In the genomic region with DNA sequence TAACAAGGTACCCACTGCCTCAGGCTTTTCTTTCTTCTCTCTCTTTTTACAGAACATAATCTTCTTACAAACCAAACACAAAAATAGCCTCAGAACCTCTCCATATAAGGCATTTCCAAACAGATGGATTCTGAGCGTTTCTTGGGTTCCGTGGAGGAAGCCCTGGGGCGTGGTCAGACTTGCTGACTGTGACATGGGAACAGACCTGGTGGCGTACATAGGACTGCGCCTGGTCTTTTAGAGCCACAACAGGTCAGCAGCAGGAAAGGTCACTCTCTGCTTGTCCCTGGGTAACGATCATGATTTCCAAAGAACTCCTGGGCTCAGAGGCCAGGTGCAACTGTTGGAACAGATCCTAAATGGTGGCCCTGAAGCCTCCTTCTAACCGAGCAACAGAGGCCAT, we compare ENCODE assay signal across 12 mouse cellular contexts. TPM values are rescaled to one million over a fixed set of nuclear protein-coding genes. Genes with fewer than 3 reads are reported as not detected.
DNase-seq lines count a peak whose midpoint lies in the region; ATAC-seq and TF ChIP-seq lines count a peak whose summit lies in the region.
"Had no signal": no experiment of that assay in that cellular context is flagged by ENCODE, and none has a peak within 500 bp of the region (broad histone marks: within the 10 kb centered on the region; RNA-seq: fewer than 3 reads in every experiment).

No protein-coding gene starts in this region.

- H3K27me3 ChIP-seq in hindbrain, embryonic 12.5 days: no peaks in the 10 kb centered on the region
- no peaks in the 10 kb centered on the region for H3K27me3 ChIP-seq in hindbrain, postnatal 0 days (ENCODE audit: insufficient read depth, low read length)

- no peak overlapping the region for H3K9ac ChIP-seq in hindbrain, embryonic 12.5 days
- no peak overlapping the region for H3K9ac ChIP-seq in hindbrain, postnatal 0 days (replicated peaks; ENCODE audit: low read length)
- H3K9ac ChIP-seq: liver, postnatal 0 days had no signal

- no peak overlapping the region for H3K4me3 ChIP-seq in hindbrain, embryonic 12.5 days
- no peak overlapping the region for H3K4me3 ChIP-seq in hindbrain, postnatal 0 days (ENCODE audit: low read length)
- H3K4me3 ChIP-seq: erythroblast, embryonic 14.5 days had no signal

- peak overlapping the region; percentile 45; the same call in 1 of the 2 replicates for H3K27ac ChIP-seq in hindbrain, embryonic 12.5 days
- H3K27ac ChIP-seq in hindbrain, postnatal 0 days: no peak overlapping the region

- DNase-seq in cerebellum, postnatal 4 days (ENCODE audit: low spot score in 2 of 2): no peak
- DNase-seq in hindbrain, postnatal 0 days (ENCODE audit: low spot score): no peak
- DNase-seq in right cerebral cortex, postnatal 36 days (ENCODE audit: low spot score in 2 of 2): peak; percentile 40 to 53
- no peak for DNase-seq in right cerebral cortex, postnatal 4 days
- no peak for DNase-seq in adrenal gland, postnatal 14 days
- no peak for DNase-seq in layer of hippocampus, postnatal 14 days (ENCODE audit: low spot score in 2 of 2)
- DNase-seq: kidney, postnatal 25 days; liver, postnatal 0 days had no signal

- H3K4me1 ChIP-seq in hindbrain, embryonic 12.5 days: peaks cover 48% of the 10 kb centered on the region
- H3K4me1 ChIP-seq in hindbrain, postnatal 0 days (ENCODE audit: insufficient read depth, low read length): peaks cover 10% of the 10 kb centered on the region

- WGBS in hindbrain, embryonic 12.5 days: 83% methylated on average over 7 of the region's 7 CpGs
- 55% methylated on average over 7 of the region's 7 CpGs for WGBS in hindbrain, postnatal 0 days

- no peaks in the 10 kb centered on the region for H3K9me3 ChIP-seq in hindbrain, embryonic 12.5 days (replicated peaks)
- H3K9me3 ChIP-seq in hindbrain, postnatal 0 days (ENCODE audit: low read length): no peaks in the 10 kb centered on the region

- H3K4me2 ChIP-seq in hindbrain, embryonic 12.5 days (replicated peaks): no peak overlapping the region
- no peak overlapping the region for H3K4me2 ChIP-seq in hindbrain, postnatal 0 days (ENCODE audit: low read depth, low read length)

- TF ChIP-seq CTCF in hindbrain, postnatal 0 days (IDR thresholded peaks at IDR 0.05; ENCODE audit: low read depth): no peak

- H3K36me3 ChIP-seq in hindbrain, embryonic 12.5 days: peaks cover 30% of the 10 kb centered on the region; the same call in 1 of the 2 replicates
- no peaks in the 10 kb centered on the region for H3K36me3 ChIP-seq in hindbrain, postnatal 0 days (ENCODE audit: insufficient read depth, low read length)

- peak; percentile 58 for ATAC-seq in cerebellum, adult (ENCODE audit: insufficient number of reproducible peaks, low FRiP score, low TSS enrichment)
- ATAC-seq in hindbrain, embryonic 12.5 days (ENCODE audit: low FRiP score): no peak
- ATAC-seq in hindbrain, postnatal 0 days: no peak
- ATAC-seq: inflammation-experienced regulatory T-cells, adult 6 months; liver, postnatal 0 days had no signal

RNA-seq across cellular contexts. Expression of gene Map1b, which starts 31.0 kb away (rescaled TPM):
- polyA plus RNA-seq in hindbrain, embryonic 12.5 days (2016; fragmentation: Nextera tagmentation; extraction: Ambion mirVana): 1,280 and 1,328 TPM in 2 replicates
- 690 and 787 TPM in 2 replicates for total RNA-seq in hindbrain, postnatal 0 days (2014; rRNA removed)
- 1,844 and 1,981 TPM in 2 replicates for polyA plus RNA-seq in hindbrain, postnatal 0 days (2015; fragmentation: Nextera tagmentation; extraction: Ambion mirVana)
- total RNA-seq in adrenal gland, postnatal 14 days (2021): 81.3 and 83.2 TPM in 2 replicates
- 100 to 1,000 TPM; 795 to 818 TPM for total RNA-seq in layer of hippocampus, postnatal 14 days (2021)
- polyA plus RNA-seq: erythroblast, embryonic 14.5 days had no signal

Comparison
In these comparisons a context has a peak if more than half of its experiments do, and no peak if none do; other contexts are left out.
1. DNase-seq: peak in right cerebral cortex, postnatal 36 days (2 of 2); none in cerebellum, postnatal 4 days (0 of 2), hindbrain, postnatal 0 days (single experiment), right cerebral cortex, postnatal 4 days (single experiment), adrenal gland, postnatal 14 days (single experiment) and layer of hippocampus, postnatal 14 days (0 of 2).